Comparison of ENCODE assay signal across 8 mouse cellular contexts in the genomic region with DNA sequence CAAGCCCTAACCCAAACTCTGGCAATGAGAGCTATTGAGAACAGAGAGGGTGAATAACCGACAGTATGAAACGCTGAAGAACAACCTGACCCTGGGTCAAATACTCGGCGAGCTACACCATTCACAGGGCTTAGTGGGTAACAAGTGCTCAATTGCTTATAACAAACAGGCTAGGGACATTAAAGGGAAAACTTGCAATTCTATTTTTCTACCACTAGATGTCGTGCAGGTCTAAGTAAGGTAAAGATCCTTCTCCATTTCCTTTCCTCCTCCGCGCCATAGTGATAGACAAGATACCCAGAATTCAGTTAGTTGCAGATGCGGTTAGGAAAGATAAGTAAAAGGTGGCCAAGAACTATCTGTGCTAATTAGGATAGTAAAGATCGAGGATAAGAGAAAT. TPM values are rescaled to one million over a fixed set of nuclear protein-coding genes. Genes with fewer than 3 reads are reported as not detected.
DNase-seq lines count a peak whose midpoint lies in the region; ATAC-seq and TF ChIP-seq lines count a peak whose summit lies in the region.

No protein-coding gene starts in this region.

- H3K4me2 ChIP-seq in forebrain, postnatal 0 days (ENCODE audit: low read depth) = no peak overlapping the region
- no peak overlapping the region for H3K4me2 ChIP-seq in forebrain, embryonic 12.5 days
- no peak overlapping the region for H3K4me2 ChIP-seq in midbrain, embryonic 11.5 days
- no peak overlapping the region for H3K4me2 ChIP-seq in embryonic facial prominence, embryonic 14.5 days (ENCODE audit: low read depth, low read length)
- no peak overlapping the region for H3K4me2 ChIP-seq in kidney, embryonic 14.5 days (replicated peaks; ENCODE audit: low read depth, low read length)

- no peak overlapping the region for H3K9ac ChIP-seq in forebrain, postnatal 0 days
- H3K9ac ChIP-seq in forebrain, embryonic 12.5 days = no peak overlapping the region
- no peak overlapping the region for H3K9ac ChIP-seq in midbrain, embryonic 11.5 days (ENCODE audit: low read length)
- H3K9ac ChIP-seq in embryonic facial prominence, embryonic 14.5 days (ENCODE audit: low read depth, low read length) = no peak overlapping the region
- H3K9ac ChIP-seq in kidney, embryonic 14.5 days (ENCODE audit: low read depth, low read length) = no peak overlapping the region

- WGBS in forebrain, postnatal 0 days = 7% methylated on average over 9 of the region's 9 CpGs
- 11% methylated on average over 9 of the region's 9 CpGs for WGBS in forebrain, embryonic 12.5 days
- WGBS in midbrain, embryonic 11.5 days = 9% methylated on average over 9 of the region's 9 CpGs
- WGBS in midbrain, embryonic 10.5 days = 13% methylated on average over 9 of the region's 9 CpGs
- 6% methylated on average over 9 of the region's 9 CpGs for WGBS in embryonic facial prominence, embryonic 14.5 days
- WGBS in kidney, embryonic 14.5 days = 6% methylated on average over 9 of the region's 9 CpGs

- peak; percentile 78 for DNase-seq in forebrain, postnatal 0 days
- peak; percentile 92 for DNase-seq in midbrain, embryonic 11.5 days (ENCODE audit: low spot score, missing footprints)
- no peak for DNase-seq in midbrain, embryonic 10.5 days (ENCODE audit: low spot score)
- peak; percentile 60 for DNase-seq in embryonic facial prominence, embryonic 14.5 days (ENCODE audit: low spot score)
- peak; percentile 54 for DNase-seq in splenic B cell, adult 2 months (ENCODE audit: low read depth, low spot score)
- DNase-seq in adrenal gland, postnatal 25 days = no peak

- TF ChIP-seq CTCF in forebrain, postnatal 0 days (IDR thresholded peaks at IDR 0.05; ENCODE audit: low read depth) = peak; percentile 89

- no peak overlapping the region for H3K27ac ChIP-seq in forebrain, postnatal 0 days (ENCODE audit: low read depth, low read length)
- no peak overlapping the region for H3K27ac ChIP-seq in forebrain, embryonic 12.5 days
- no peak overlapping the region for H3K27ac ChIP-seq in midbrain, embryonic 11.5 days (ENCODE audit: low read depth, low read length)
- no peak overlapping the region for H3K27ac ChIP-seq in midbrain, embryonic 10.5 days (replicated peaks)
- H3K27ac ChIP-seq in embryonic facial prominence, embryonic 14.5 days (replicated peaks; ENCODE audit: low read depth, low read length) = no peak overlapping the region
- no peak overlapping the region for H3K27ac ChIP-seq in kidney, embryonic 14.5 days (ENCODE audit: low read depth, low read length)

- no peaks in the 10 kb centered on the region for H3K9me3 ChIP-seq in forebrain, postnatal 0 days (ENCODE audit: low read length)
- H3K9me3 ChIP-seq in forebrain, embryonic 12.5 days = no peaks in the 10 kb centered on the region
- no peaks in the 10 kb centered on the region; the same call in 1 of the 2 replicates for H3K9me3 ChIP-seq in midbrain, embryonic 11.5 days (ENCODE audit: control insufficient read depth, low read length)
- no peaks in the 10 kb centered on the region for H3K9me3 ChIP-seq in midbrain, embryonic 10.5 days (replicated peaks)
- peaks cover 3% of the 10 kb centered on the region; the same call in 1 of the 2 replicates for H3K9me3 ChIP-seq in embryonic facial prominence, embryonic 14.5 days (ENCODE audit: control insufficient read depth, low read length)
- no peaks in the 10 kb centered on the region for H3K9me3 ChIP-seq in kidney, embryonic 14.5 days (ENCODE audit: control insufficient read depth, low read length)

- H3K4me1 ChIP-seq in forebrain, postnatal 0 days (ENCODE audit: insufficient read depth) = no peaks in the 10 kb centered on the region
- H3K4me1 ChIP-seq in forebrain, embryonic 12.5 days = no peaks in the 10 kb centered on the region
- no peaks in the 10 kb centered on the region for H3K4me1 ChIP-seq in midbrain, embryonic 11.5 days (ENCODE audit: control insufficient read depth, insufficient read depth, low read length)
- H3K4me1 ChIP-seq in midbrain, embryonic 10.5 days = no peaks in the 10 kb centered on the region
- no peaks in the 10 kb centered on the region for H3K4me1 ChIP-seq in embryonic facial prominence, embryonic 14.5 days (ENCODE audit: control insufficient read depth, insufficient read depth, low read length)
- no peaks in the 10 kb centered on the region for H3K4me1 ChIP-seq in kidney, embryonic 14.5 days (ENCODE audit: control insufficient read depth, insufficient read depth, low read length)

- no peaks in the 10 kb centered on the region for H3K27me3 ChIP-seq in forebrain, postnatal 0 days (ENCODE audit: insufficient read depth, low read length)
- peaks cover 17% of the 10 kb centered on the region for H3K27me3 ChIP-seq in forebrain, embryonic 12.5 days
- peaks cover 4% of the 10 kb centered on the region; the same call in 1 of the 2 replicates for H3K27me3 ChIP-seq in midbrain, embryonic 11.5 days (ENCODE audit: control insufficient read depth, insufficient read depth, low read length)
- peaks cover 21% of the 10 kb centered on the region for H3K27me3 ChIP-seq in midbrain, embryonic 10.5 days (ENCODE audit: low read depth, poor library complexity, severe bottlenecking)
- peaks cover 17% of the 10 kb centered on the region for H3K27me3 ChIP-seq in embryonic facial prominence, embryonic 14.5 days (replicated peaks; ENCODE audit: control insufficient read depth, insufficient read depth, low read length)
- H3K27me3 ChIP-seq in splenic B cell, adult 2 months (ENCODE audit: control insufficient read depth, insufficient read depth, low read length, poor library complexity, severe bottlenecking) = no peaks in the 10 kb centered on the region
- H3K27me3 ChIP-seq in kidney, embryonic 14.5 days (ENCODE audit: control insufficient read depth, insufficient read depth, low read length) = peaks cover 12% of the 10 kb centered on the region

- H3K36me3 ChIP-seq in forebrain, postnatal 0 days (ENCODE audit: insufficient read depth) = no peaks in the 10 kb centered on the region
- no peaks in the 10 kb centered on the region for H3K36me3 ChIP-seq in forebrain, embryonic 12.5 days (replicated peaks)
- no peaks in the 10 kb centered on the region for H3K36me3 ChIP-seq in midbrain, embryonic 11.5 days (ENCODE audit: control insufficient read depth, insufficient read depth, low read length)
- no peaks in the 10 kb centered on the region for H3K36me3 ChIP-seq in midbrain, embryonic 10.5 days
- H3K36me3 ChIP-seq in embryonic facial prominence, embryonic 14.5 days (ENCODE audit: control insufficient read depth, insufficient read depth, low read length) = no peaks in the 10 kb centered on the region
- H3K36me3 ChIP-seq in splenic B cell, adult 2 months (ENCODE audit: control insufficient read depth, insufficient read depth, low read length, poor library complexity, severe bottlenecking) = no peaks in the 10 kb centered on the region
- no peaks in the 10 kb centered on the region for H3K36me3 ChIP-seq in kidney, embryonic 14.5 days (ENCODE audit: control insufficient read depth, insufficient read depth, low read length)

- peak; percentile 40 for ATAC-seq in forebrain, postnatal 0 days
- no peak for ATAC-seq in forebrain, embryonic 12.5 days (ENCODE audit: low FRiP score)
- ATAC-seq in midbrain, embryonic 11.5 days (ENCODE audit: low FRiP score) = no peak
- ATAC-seq in embryonic facial prominence, embryonic 14.5 days (ENCODE audit: low read depth) = no peak
- no peak for ATAC-seq in kidney, embryonic 14.5 days (ENCODE audit: low FRiP score, low TSS enrichment)

- no peak overlapping the region for H3K4me3 ChIP-seq in forebrain, postnatal 0 days (ENCODE audit: low read depth, low read length)
- H3K4me3 ChIP-seq in forebrain, embryonic 12.5 days (replicated peaks) = no peak overlapping the region
- no peak overlapping the region for H3K4me3 ChIP-seq in midbrain, embryonic 11.5 days (ENCODE audit: low read depth, low read length)
- H3K4me3 ChIP-seq in midbrain, embryonic 10.5 days = no peak overlapping the region
- no peak overlapping the region for H3K4me3 ChIP-seq in embryonic facial prominence, embryonic 14.5 days (ENCODE audit: low read depth, low read length)
- no peak overlapping the region for H3K4me3 ChIP-seq in kidney, embryonic 14.5 days (ENCODE audit: low read length)

RNA-seq across cellular contexts. Expression of a gene that starts 8.3 kb away (rescaled TPM):
- total RNA-seq in forebrain, postnatal 0 days (2014; rRNA removed) = 0.69 and 0.76 TPM in 2 replicates
- polyA plus RNA-seq in forebrain, postnatal 0 days (2015; fragmentation: Nextera tagmentation; extraction: Ambion mirVana) = 0.64 and 1.4 TPM in 2 replicates
- polyA plus RNA-seq in forebrain, embryonic 12.5 days (2016; fragmentation: Nextera tagmentation; extraction: Ambion mirVana) = 1.6 and 1.7 TPM in 2 replicates
- polyA plus RNA-seq in midbrain, embryonic 11.5 days (2014; fragmentation: Nextera tagmentation; extraction: Ambion mirVana) = 0.25 and 0.37 TPM in 2 replicates
- 0.31 and 0.56 TPM in 2 replicates for polyA plus RNA-seq in midbrain, embryonic 10.5 days (2016; fragmentation: Nextera tagmentation; extraction: Ambion mirVana)
- polyA plus RNA-seq in embryonic facial prominence, embryonic 14.5 days (2014; fragmentation: Nextera tagmentation; extraction: Ambion mirVana) = 1.8 and 2.1 TPM in 2 replicates
- polyA plus RNA-seq in kidney, embryonic 14.5 days (2014; fragmentation: Nextera tagmentation; extraction: Ambion mirVana) = 2.1 and 4.0 TPM in 2 replicates
- total RNA-seq in adrenal gland, postnatal 25 days (2021) = not detected in 2 replicates

RNA-seq across cellular contexts. Expression of a gene that starts 19.9 kb away (rescaled TPM):
- total RNA-seq in forebrain, postnatal 0 days (2014; rRNA removed) = not detected in 2 replicates
- not detected in 2 replicates for polyA plus RNA-seq in forebrain, postnatal 0 days (2015; fragmentation: Nextera tagmentation; extraction: Ambion mirVana)
- not detected in 2 replicates for polyA plus RNA-seq in forebrain, embryonic 12.5 days (2016; fragmentation: Nextera tagmentation; extraction: Ambion mirVana)
- not detected in 2 replicates for polyA plus RNA-seq in midbrain, embryonic 11.5 days (2014; fragmentation: Nextera tagmentation; extraction: Ambion mirVana)
- polyA plus RNA-seq in midbrain, embryonic 10.5 days (2016; fragmentation: Nextera tagmentation; extraction: Ambion mirVana) = not detected in 2 replicates
- 0.08 TPM in 1 of 2 replicates, not detected in the other for polyA plus RNA-seq in embryonic facial prominence, embryonic 14.5 days (2014; fragmentation: Nextera tagmentation; extraction: Ambion mirVana)
- not detected in 2 replicates for polyA plus RNA-seq in kidney, embryonic 14.5 days (2014; fragmentation: Nextera tagmentation; extraction: Ambion mirVana)
- total RNA-seq in adrenal gland, postnatal 25 days (2021) = 6.9 TPM in 1 of 2 replicates, not detected in the other

Comparison
In these comparisons a context has a peak if more than half of its experiments do, and no peak if none do; other contexts are left out.
1. DNase-seq: peak in forebrain, postnatal 0 days (single experiment), midbrain, embryonic 11.5 days (single experiment), embryonic facial prominence, embryonic 14.5 days (single experiment) and splenic B cell, adult 2 months (single experiment); none in midbrain, embryonic 10.5 days (single experiment) and adrenal gland, postnatal 25 days (single experiment).